20 mouse cellular contexts compared by ENCODE assay signal in the genomic region with DNA sequence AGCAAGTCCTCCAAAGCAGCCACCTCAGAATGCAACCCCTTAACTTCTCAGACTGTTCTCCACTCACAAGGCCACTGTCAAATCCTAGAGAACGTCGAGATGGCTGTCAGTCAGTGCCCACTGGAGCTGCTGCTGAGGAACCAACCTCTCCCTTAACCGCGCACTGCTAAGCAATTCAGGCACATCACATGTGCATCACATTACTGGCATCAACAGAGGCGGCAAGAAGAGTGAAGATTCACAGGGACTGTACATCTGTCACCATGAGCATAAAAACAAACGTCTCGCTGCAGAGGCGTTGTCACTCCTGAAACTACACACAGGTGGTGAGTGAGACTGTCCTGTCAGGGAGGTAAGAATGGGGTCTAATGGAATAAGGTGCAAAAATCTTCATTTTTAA. TPM values are rescaled to one million over a fixed set of nuclear protein-coding genes. Genes with fewer than 3 reads are reported as not detected.
DNase-seq lines count a peak whose midpoint lies in the region; ATAC-seq lines count a peak whose summit lies in the region.
"Had no signal": no experiment of that assay in that cellular context is flagged by ENCODE, and none has a peak within 500 bp of the region (broad histone marks: within the 10 kb centered on the region; RNA-seq: fewer than 3 reads in every experiment).

No protein-coding gene starts in this region.

- H3K9me3 ChIP-seq in embryonic facial prominence, embryonic 14.5 days (ENCODE audit: control insufficient read depth, low read length) = no peaks in the 10 kb centered on the region
- no peaks in the 10 kb centered on the region for H3K9me3 ChIP-seq in embryonic facial prominence, embryonic 10.5 days
- no peaks in the 10 kb centered on the region for H3K9me3 ChIP-seq in midbrain, embryonic 10.5 days (replicated peaks)
- H3K9me3 ChIP-seq in midbrain, embryonic 16.5 days (replicated peaks; ENCODE audit: control insufficient read depth, low read length, poor library complexity, severe bottlenecking) = no peaks in the 10 kb centered on the region
- no peaks in the 10 kb centered on the region for H3K9me3 ChIP-seq in forebrain, embryonic 16.5 days (ENCODE audit: control insufficient read depth, low read length)
- no peaks in the 10 kb centered on the region for H3K9me3 ChIP-seq in neural tube, embryonic 15.5 days (replicated peaks)
- H3K9me3 ChIP-seq: embryonic facial prominence, embryonic 13.5 days; heart, embryonic 12.5 days; limb, embryonic 10.5 days; stomach, embryonic 15.5 days had no signal

- 0 out of 2 replicates have a peak, but pooled peaks have one; percentile 26 for ATAC-seq in embryonic facial prominence, embryonic 14.5 days (ENCODE audit: low read depth)
- no peak for ATAC-seq in midbrain, embryonic 16.5 days
- peak; percentile 46; the same call in 1 of the 2 replicates for ATAC-seq in forebrain, embryonic 16.5 days
- ATAC-seq in neural tube, embryonic 15.5 days (ENCODE audit: low FRiP score) = 0 out of 2 replicates have a peak, but pooled peaks have one; percentile 23
- ATAC-seq: liver, postnatal 0 days had no signal

- no peak overlapping the region for H3K9ac ChIP-seq in embryonic facial prominence, embryonic 14.5 days (ENCODE audit: low read depth, low read length)
- H3K9ac ChIP-seq in midbrain, embryonic 16.5 days (ENCODE audit: low read depth, low read length) = no peak overlapping the region
- no peak overlapping the region for H3K9ac ChIP-seq in forebrain, embryonic 16.5 days (replicated peaks; ENCODE audit: low read depth, low read length)
- H3K9ac ChIP-seq in neural tube, embryonic 15.5 days (replicated peaks) = no peak overlapping the region
- H3K9ac ChIP-seq: embryonic facial prominence, embryonic 13.5 days; heart, embryonic 12.5 days; liver, postnatal 0 days; stomach, embryonic 15.5 days had no signal

- H3K27me3 ChIP-seq in embryonic facial prominence, embryonic 14.5 days (replicated peaks; ENCODE audit: control insufficient read depth, insufficient read depth, low read length) = no peaks in the 10 kb centered on the region
- no peaks in the 10 kb centered on the region for H3K27me3 ChIP-seq in embryonic facial prominence, embryonic 10.5 days (replicated peaks; ENCODE audit: low read depth, poor library complexity, severe bottlenecking)
- no peaks in the 10 kb centered on the region for H3K27me3 ChIP-seq in midbrain, embryonic 10.5 days (ENCODE audit: low read depth, poor library complexity, severe bottlenecking)
- no peaks in the 10 kb centered on the region for H3K27me3 ChIP-seq in midbrain, embryonic 16.5 days (ENCODE audit: control insufficient read depth, insufficient read depth, low read depth, low read length)
- H3K27me3 ChIP-seq in forebrain, embryonic 16.5 days (replicated peaks; ENCODE audit: control insufficient read depth, insufficient read depth, low read length) = no peaks in the 10 kb centered on the region
- H3K27me3 ChIP-seq in neural tube, embryonic 15.5 days (replicated peaks) = no peaks in the 10 kb centered on the region
- H3K27me3 ChIP-seq: embryonic facial prominence, embryonic 13.5 days; heart, embryonic 12.5 days; stomach, embryonic 15.5 days had no signal

- no peak for DNase-seq in embryonic facial prominence, embryonic 14.5 days (ENCODE audit: low spot score)
- no peak for DNase-seq in embryonic facial prominence, embryonic 10.5 days (ENCODE audit: low spot score)
- no peak for DNase-seq in midbrain, embryonic 10.5 days (ENCODE audit: low spot score)
- DNase-seq in left cerebral cortex, postnatal 4 days = no peak
- DNase-seq in adrenal gland, adult 18-20 months (ENCODE audit: low spot score in 2 of 2) = no peak
- DNase-seq: adrenal gland, postnatal 10 days; cerebellum, adult 11 months; gastrocnemius, adult 2 months; kidney, adult 9 months; kidney, postnatal 36 days; liver, postnatal 0 days; lung, postnatal 10 days; thymus, adult 18-20 months had no signal

- no peak overlapping the region for H3K4me3 ChIP-seq in embryonic facial prominence, embryonic 14.5 days (ENCODE audit: low read depth, low read length)
- H3K4me3 ChIP-seq in embryonic facial prominence, embryonic 10.5 days = no peak overlapping the region
- no peak overlapping the region for H3K4me3 ChIP-seq in midbrain, embryonic 10.5 days
- H3K4me3 ChIP-seq in midbrain, embryonic 16.5 days (ENCODE audit: low read depth, low read length) = no peak overlapping the region
- no peak overlapping the region for H3K4me3 ChIP-seq in forebrain, embryonic 16.5 days (replicated peaks; ENCODE audit: low read length)
- H3K4me3 ChIP-seq in neural tube, embryonic 15.5 days (replicated peaks) = no peak overlapping the region
- H3K4me3 ChIP-seq: embryonic facial prominence, embryonic 13.5 days; gastrocnemius, adult 2 months; heart, embryonic 12.5 days; limb, embryonic 10.5 days; stomach, embryonic 15.5 days had no signal

- no peak overlapping the region for H3K27ac ChIP-seq in embryonic facial prominence, embryonic 14.5 days (replicated peaks; ENCODE audit: low read depth, low read length)
- no peak overlapping the region for H3K27ac ChIP-seq in embryonic facial prominence, embryonic 10.5 days (replicated peaks)
- H3K27ac ChIP-seq in midbrain, embryonic 10.5 days (replicated peaks) = peak overlapping the region; percentile 57; the same call in 1 of the 2 replicates
- H3K27ac ChIP-seq in midbrain, embryonic 16.5 days (ENCODE audit: low read length) = no peak overlapping the region
- peak overlapping the region; percentile 9; the same call in 1 of the 2 replicates for H3K27ac ChIP-seq in forebrain, embryonic 16.5 days (ENCODE audit: low read length)
- no peak overlapping the region for H3K27ac ChIP-seq in neural tube, embryonic 15.5 days (replicated peaks)
- H3K27ac ChIP-seq: embryonic facial prominence, embryonic 13.5 days; gastrocnemius, adult 2 months; limb, embryonic 10.5 days; stomach, embryonic 15.5 days had no signal

- H3K36me3 ChIP-seq in embryonic facial prominence, embryonic 14.5 days (ENCODE audit: control insufficient read depth, insufficient read depth, low read length) = no peaks in the 10 kb centered on the region; the same call in 1 of the 2 replicates
- H3K36me3 ChIP-seq in embryonic facial prominence, embryonic 10.5 days (replicated peaks) = peaks cover 19% of the 10 kb centered on the region
- H3K36me3 ChIP-seq in midbrain, embryonic 10.5 days = peaks cover 16% of the 10 kb centered on the region
- no peaks in the 10 kb centered on the region for H3K36me3 ChIP-seq in midbrain, embryonic 16.5 days (ENCODE audit: control insufficient read depth, insufficient read depth, low read length)
- no peaks in the 10 kb centered on the region for H3K36me3 ChIP-seq in forebrain, embryonic 16.5 days (ENCODE audit: control insufficient read depth, insufficient read depth)
- H3K36me3 ChIP-seq in neural tube, embryonic 15.5 days = no peaks in the 10 kb centered on the region

- intact Hi-C loops in left cerebral cortex, postnatal 4 days (cut with DNase I) = loop anchor here (5.0 kb wide), 1 partner anchor 876 kb away; no protein-coding TSS in a partner anchor

- WGBS in embryonic facial prominence, embryonic 14.5 days = 67% methylated on average over 8 of the region's 8 CpGs
- 79% methylated on average over 8 of the region's 8 CpGs for WGBS in embryonic facial prominence, embryonic 10.5 days
- WGBS in midbrain, embryonic 10.5 days = 84% methylated on average over 8 of the region's 8 CpGs
- 62% methylated on average over 8 of the region's 8 CpGs for WGBS in midbrain, embryonic 16.5 days
- WGBS in forebrain, embryonic 16.5 days = 37% methylated on average over 8 of the region's 8 CpGs
- 47% methylated on average over 8 of the region's 8 CpGs for WGBS in neural tube, embryonic 15.5 days

- no peak overlapping the region for H3K4me2 ChIP-seq in embryonic facial prominence, embryonic 14.5 days (ENCODE audit: low read depth, low read length)
- H3K4me2 ChIP-seq in midbrain, embryonic 16.5 days (ENCODE audit: low read length) = no peak overlapping the region
- no peak overlapping the region for H3K4me2 ChIP-seq in forebrain, embryonic 16.5 days (ENCODE audit: low read length)
- H3K4me2 ChIP-seq in neural tube, embryonic 15.5 days = no peak overlapping the region
- H3K4me2 ChIP-seq: embryonic facial prominence, embryonic 13.5 days; heart, embryonic 12.5 days; stomach, embryonic 15.5 days had no signal

- no peaks in the 10 kb centered on the region for H3K4me1 ChIP-seq in embryonic facial prominence, embryonic 14.5 days (ENCODE audit: control insufficient read depth, insufficient read depth, low read length)
- H3K4me1 ChIP-seq in embryonic facial prominence, embryonic 10.5 days = no peaks in the 10 kb centered on the region
- H3K4me1 ChIP-seq in midbrain, embryonic 10.5 days = peaks cover 12% of the 10 kb centered on the region; the same call in 1 of the 2 replicates
- H3K4me1 ChIP-seq in midbrain, embryonic 16.5 days (ENCODE audit: control insufficient read depth, insufficient read depth, low read length) = peaks cover 14% of the 10 kb centered on the region
- peaks cover 18% of the 10 kb centered on the region for H3K4me1 ChIP-seq in forebrain, embryonic 16.5 days (replicated peaks; ENCODE audit: control insufficient read depth, insufficient read depth, low read length)
- H3K4me1 ChIP-seq in neural tube, embryonic 15.5 days = 0 out of 2 replicates have a peak, but pooled peaks cover 6% of the 10 kb centered on the region
- H3K4me1 ChIP-seq: embryonic facial prominence, embryonic 13.5 days; limb, embryonic 10.5 days; stomach, embryonic 15.5 days had no signal

RNA-seq across cellular contexts. Expression of gene Cdkal1, which starts 21.7 kb away (rescaled TPM):
- 25.9 and 30.9 TPM in 2 replicates for polyA plus RNA-seq in embryonic facial prominence, embryonic 14.5 days (2014; fragmentation: Nextera tagmentation; extraction: Ambion mirVana)
- polyA plus RNA-seq in embryonic facial prominence, embryonic 10.5 days (2016; fragmentation: Nextera tagmentation; extraction: Ambion mirVana) = 33.8 and 35.2 TPM in 2 replicates
- 32.4 and 32.7 TPM in 2 replicates for polyA plus RNA-seq in midbrain, embryonic 10.5 days (2016; fragmentation: Nextera tagmentation; extraction: Ambion mirVana)
- 21.4 and 22.0 TPM in 2 replicates for polyA plus RNA-seq in midbrain, embryonic 16.5 days (2015; fragmentation: Nextera tagmentation; extraction: Ambion mirVana)
- polyA plus RNA-seq in forebrain, embryonic 16.5 days (2015; fragmentation: Nextera tagmentation; extraction: Ambion mirVana) = 28.8 and 29.6 TPM in 2 replicates
- polyA plus RNA-seq in neural tube, embryonic 15.5 days (2015; fragmentation: Nextera tagmentation; extraction: Ambion mirVana) = 20.4 and 22.4 TPM in 2 replicates
- total RNA-seq in left cerebral cortex, postnatal 4 days (2021) = 10 to 100 TPM; 18.8 to 22.1 TPM
- total RNA-seq in adrenal gland, adult 18-20 months (2021) = 10 to 100 TPM; 20.9 to 22.0 TPM

Comparison
In these comparisons a context has a peak if more than half of its experiments do, and no peak if none do; other contexts are left out.
1. H3K27ac ChIP-seq: peak in midbrain, embryonic 10.5 days (single experiment) and forebrain, embryonic 16.5 days (single experiment); none in embryonic facial prominence, embryonic 14.5 days (single experiment), embryonic facial prominence, embryonic 10.5 days (single experiment), midbrain, embryonic 16.5 days (single experiment) and neural tube, embryonic 15.5 days (single experiment).